Mouse (Mus musculus) inflammation-experienced regulatory T-cells, adult 6 months (primary cell): ENCODE data around the gene Gsdma3. TPM values are rescaled to one million over a fixed set of nuclear protein-coding genes. Genes with fewer than 3 reads are reported as not detected.
"Not testable (repeated sequence)": the region's sequence is repeated elsewhere in the genome, so short reads cannot be mapped to it uniquely, and the experiment has no call there.

ENCODE experiments used
- ATAC-seq: one replicate; pipeline ENCODE4 v1.8.0; 2017
- polyA plus RNA-seq, 3 experiments: library from polyadenylated mRNA; unstranded; fragments of 100-300 nt; shearing (Covaris generic); gene quantifications; one replicate each; pipeline ENCODE4 v1.2.1; 2017

Gsdma3 gene
- polyA plus RNA-seq, 3 experiments from 2014 or later = not detected

GRCm38 (mm10) chr11:98671857-98672256 lies 45.7 kb downstream of the Gsdma3 start:
- ATAC-seq = no peak

GRCm38 (mm10) chr11:98672482-98672881 lies 46.3 kb downstream of the Gsdma3 start:
- no peak for ATAC-seq

GRCm38 (mm10) chr11:98673136-98673535 lies 47.0 kb downstream of the Gsdma3 start:
- peak; percentile 76 for ATAC-seq

GRCm38 (mm10) chr11:98675829-98676363 lies 49.7 kb downstream of the Gsdma3 start:
- no peak for ATAC-seq

- no peak for ATAC-seq
These were observed 53.9 kb downstream of the Gsdma3 start for GRCm38 (mm10) chr11:98680023-98680422.

GRCm38 (mm10) chr11:98680595-98680994 lies 54.4 kb downstream of the Gsdma3 start:
- not testable (repeated sequence) for ATAC-seq

- no peak for ATAC-seq
These were observed 55.0 kb downstream of the Gsdma3 start for GRCm38 (mm10) chr11:98681186-98681585.

GRCm38 (mm10) chr11:98681786-98682745 lies 55.9 kb downstream of the Gsdma3 start, which contains the start of gene Psmd3:
Psmd3 (plus strand) TSS chr11:98682554.
- peak; percentile 83 for ATAC-seq

- ATAC-seq = no peak
These were observed 56.7 kb downstream of the Gsdma3 start for GRCm38 (mm10) chr11:98682811-98683210.

- no peak for ATAC-seq
These were observed 59.5 kb downstream of the Gsdma3 start for GRCm38 (mm10) chr11:98685642-98686041.

GRCm38 (mm10) chr11:98686976-98687375 lies 60.8 kb downstream of the Gsdma3 start:
- no peak for ATAC-seq

Other genes starting within 250 kb of the Gsdma3 start
- not detected for gene Tcap, start 242.5 kb upstream of the Gsdma3 start, polyA plus RNA-seq
- not detected for gene Pnmt, start 239.9 kb upstream of the Gsdma3 start, polyA plus RNA-seq
- gene Pgap3, start 225.9 kb upstream of the Gsdma3 start, polyA plus RNA-seq = 1 to 10 TPM; 7.0 to 8.2 (median 7.2) TPM
- gene Erbb2, start 213.9 kb upstream of the Gsdma3 start, polyA plus RNA-seq = under 1 TPM in 2 of 3 experiments, not detected in 1; 0.13 to 0.68 TPM
- gene Mien1, start 187.4 kb upstream of the Gsdma3 start, polyA plus RNA-seq = 100 to 1,000 TPM; 148 to 198 (median 167) TPM
- 1 to 10 TPM; 1.2 to 3.1 (median 2.1) TPM for gene Grb7, start 180.0 kb upstream of the Gsdma3 start, polyA plus RNA-seq
- 100 to 1,000 TPM in 1 of 3 experiments, 10 to 100 TPM in 2; 75.8 to 102 (median 78.8) TPM for gene Ikzf3, start 80.3 kb upstream of the Gsdma3 start, polyA plus RNA-seq
- 1 to 10 TPM; 3.4 to 5.0 (median 4.3) TPM for gene Zpbp2, start 75.3 kb upstream of the Gsdma3 start, polyA plus RNA-seq
- 10 to 100 TPM; 23.6 to 31.0 (median 30.7) TPM for gene Ormdl3, start 39.0 kb upstream of the Gsdma3 start, polyA plus RNA-seq
- not detected for gene Lrrc3c, start 28.1 kb upstream of the Gsdma3 start, polyA plus RNA-seq
- 10 to 100 TPM in 2 of 3 experiments, 1 to 10 TPM in 1; 1.3 to 14.8 (median 10.7) TPM for gene Gm12355, start 699 bp upstream of the Gsdma3 start, polyA plus RNA-seq
- not detected for gene Gsdma2, start 20.4 kb downstream of the Gsdma3 start, polyA plus RNA-seq
- gene Gsdma, start 38.0 kb downstream of the Gsdma3 start, polyA plus RNA-seq = not detected
- 10 to 100 TPM; 12.9 to 20.6 (median 15.5) TPM for gene Psmd3, start 56.2 kb downstream of the Gsdma3 start, polyA plus RNA-seq
- not detected for gene Csf3, start 74.9 kb downstream of the Gsdma3 start, polyA plus RNA-seq
- gene Med24, start 103.1 kb downstream of the Gsdma3 start, polyA plus RNA-seq = 10 to 100 TPM; 23.8 to 32.5 (median 28.3) TPM
- gene Thra, start 114.3 kb downstream of the Gsdma3 start, polyA plus RNA-seq = 1 to 10 TPM; 1.3 to 6.3 (median 5.2) TPM
- 1 to 10 TPM; 6.5 to 8.4 (median 7.3) TPM for gene Nr1d1, start 149.0 kb downstream of the Gsdma3 start, polyA plus RNA-seq
- 10 to 100 TPM; 16.7 to 26.3 (median 20.4) TPM for gene Msl1, start 169.2 kb downstream of the Gsdma3 start, polyA plus RNA-seq
- 10 to 100 TPM in 2 of 3 experiments, 1 to 10 TPM in 1; 8.7 to 14.8 (median 11.6) TPM for gene Casc3, start 178.5 kb downstream of the Gsdma3 start, polyA plus RNA-seq
- under 1 TPM in 2 of 3 experiments, not detected in 1; 0.32 to 0.63 TPM for gene Rapgefl1, start 210.4 kb downstream of the Gsdma3 start, polyA plus RNA-seq
- gene Wipf2, start 237.3 kb downstream of the Gsdma3 start, polyA plus RNA-seq = 10 to 100 TPM; 10.4 to 15.1 (median 14.2) TPM